Mouse (Mus musculus) cerebellum, postnatal 14 days (tissue): Measurements from ENCODE around the gene Neurl4.
A peak's percentile ranks its signal among the peaks of the same experiment; 100 is the strongest.

Source experiments
- DNase-seq, 2 experiments: peaks; one replicate each; pipeline ENCODE4 v3.0.0; 2021; ENCODE audit warnings: mixed read lengths in 2 of 2

The Neurl4 gene

DNA sequence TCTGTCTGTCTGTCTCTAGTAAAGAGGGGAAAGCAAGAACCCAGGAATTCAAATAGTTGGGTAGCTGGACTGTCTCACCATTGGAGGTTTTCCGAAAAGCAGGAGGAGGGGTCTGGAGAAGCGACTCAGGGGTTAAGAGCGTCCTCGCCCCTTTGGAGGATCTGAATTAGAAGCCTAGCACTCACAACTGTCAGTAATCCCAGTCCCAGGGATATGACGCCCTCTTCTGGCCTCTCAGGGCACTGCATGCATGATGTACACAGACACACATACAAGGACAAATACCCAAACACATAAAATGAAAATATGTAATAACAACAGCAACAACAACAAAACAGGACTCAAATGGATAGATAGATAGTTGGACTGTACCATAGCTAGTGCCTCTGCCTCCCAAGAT is 59.7 kb downstream of the Neurl4 start:
- peak in 1 of 2 experiments; percentile 63 for DNase-seq

DNA sequence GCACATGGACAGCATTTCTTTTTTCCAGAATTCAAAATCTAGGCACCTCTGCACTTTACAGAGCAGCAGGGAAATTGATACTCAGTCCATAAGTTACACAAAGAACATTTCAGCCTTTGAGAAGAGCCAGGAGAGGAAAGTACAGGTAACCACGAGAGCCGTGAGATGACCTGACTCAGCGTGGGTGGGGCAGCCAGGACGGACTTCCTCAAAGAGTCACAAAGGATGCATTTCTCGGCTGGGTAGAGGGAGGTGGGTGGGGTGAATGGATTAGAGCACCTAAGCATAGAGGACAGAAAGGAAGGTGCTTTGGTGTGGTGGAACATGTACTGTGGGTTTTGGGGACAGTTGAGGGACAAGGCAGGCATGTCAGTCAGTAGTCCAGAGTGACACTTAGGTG is 61.0 kb downstream of the Neurl4 start:
- no peak for DNase-seq
